Mouse (Mus musculus) CH12.LX (cell line): ENCODE results near the gene Dad1. TPM values are rescaled to one million over a fixed set of nuclear protein-coding genes. Genes with fewer than 3 reads are reported as not detected.

ENCODE experiments used
- DNase-seq: peaks from one replicate; pipeline ENCODE4 v3.0.0-alpha.2; 2013; ENCODE audit errors: extremely low read depth
- H3K27ac ChIP-seq: 2 replicates; pipeline ENCODE4 v1.5.1; 2012; ENCODE audit warnings: low read depth, mild to moderate bottlenecking, control low read depth, moderate library complexity; ENCODE audit not compliant: insufficient read depth
- H3K27me3 ChIP-seq: replicated peaks from 2 replicates; pipeline ENCODE3; 2012; ENCODE audit warnings: inconsistent platforms
- H3K36me3 ChIP-seq, 2 experiments: replicated peaks in 1 of 2; 2 replicates each; pipeline versions ENCODE3 to v1.6.1; 2012; ENCODE audit warnings: inconsistent platforms in 1 of 2, low read length in 1 of 2, mild to moderate bottlenecking in 1 of 2, mixed read lengths in 1 of 2, moderate library complexity in 1 of 2; ENCODE audit not compliant: control insufficient read depth in 1 of 2, insufficient read depth in 1 of 2
- H3K4me1 ChIP-seq, 2 experiments: 2 replicates each; pipeline ENCODE4 v1.6.1; 2012; ENCODE audit warnings: inconsistent platforms in 1 of 2, moderate library complexity in 1 of 2; ENCODE audit not compliant: insufficient read depth in 2 of 2, control insufficient read depth in 1 of 2
- H3K4me2 ChIP-seq: 2 replicates; pipeline ENCODE4 v1.6.1; 2012; ENCODE audit warnings: low read depth, mild to moderate bottlenecking, control low read depth; ENCODE audit not compliant: poor library complexity, insufficient read depth, severe bottlenecking
- H3K4me3 ChIP-seq, 3 experiments: fragments of 150-350 bp in 1 of 3; sonication (generic) in 1 of 3; replicated peaks in 1 of 3; 2 replicates each; pipeline versions ENCODE3 to v1.5.1; 2011 to 2012; ENCODE audit warnings: low read depth in 2 of 3, low read length in 2 of 3, mild to moderate bottlenecking in 2 of 3, moderate library complexity in 2 of 3, control low read depth in 1 of 3, improper control_type of control experiment in 1 of 3, inconsistent platforms in 1 of 3, mixed read lengths in 1 of 3; ENCODE audit not compliant: poor library complexity in 1 of 3
- H3K79me2 ChIP-seq: replicated peaks from 2 replicates; pipeline ENCODE4 v1.6.1; 2012; ENCODE audit warnings: mild to moderate bottlenecking, moderate library complexity; ENCODE audit not compliant: control insufficient read depth, poor library complexity, insufficient read depth, severe bottlenecking; ENCODE audit errors: extremely low read depth
- H3K9ac ChIP-seq: 2 replicates; pipeline ENCODE4 v1.6.1; 2012; ENCODE audit warnings: low read depth, mild to moderate bottlenecking, control low read depth, moderate library complexity; ENCODE audit not compliant: insufficient read depth
- H3K9me3 ChIP-seq: replicated peaks from 2 replicates; pipeline ENCODE3; 2012; ENCODE audit warnings: low read length, inconsistent platforms, mixed read lengths
- BHLHE40 ChIP-seq: IDR thresholded peaks from 2 replicates; pipeline ENCODE4 v1.6.1; 2011; ENCODE audit warnings: mild to moderate bottlenecking, low read depth, low read length, improper control_type of control experiment
- CHD1 ChIP-seq: IDR thresholded peaks from 2 replicates; pipeline ENCODE4 v1.6.1; 2012; ENCODE audit warnings: low read depth, low read length, improper control_type of control experiment, inconsistent platforms
- CHD2 ChIP-seq: IDR thresholded peaks from 2 replicates; pipeline ENCODE4 v1.6.1; 2011; ENCODE audit warnings: low read length, improper control_type of control experiment
- E2F4 ChIP-seq: IDR thresholded peaks from 2 replicates; pipeline ENCODE4 v1.6.1; 2011; ENCODE audit warnings: low read depth, low read length, improper control_type of control experiment; ENCODE audit not compliant: insufficient replicate concordance
- ELF1 ChIP-seq: IDR thresholded peaks from 2 replicates; pipeline ENCODE4 v1.6.1; 2014; ENCODE audit warnings: low read depth, mild to moderate bottlenecking, inconsistent platforms, low read length, improper control_type of control experiment
- GABPA ChIP-seq: IDR thresholded peaks from 2 replicates; pipeline ENCODE4 v1.6.1; 2012; ENCODE audit warnings: low read depth, low read length, improper control_type of control experiment, inconsistent platforms; ENCODE audit not compliant: insufficient replicate concordance
- HCFC1 ChIP-seq: IDR thresholded peaks from 2 replicates; pipeline ENCODE4 v1.6.1; 2012; ENCODE audit warnings: low read depth, mild to moderate bottlenecking, inconsistent platforms, low read length, improper control_type of control experiment
- IRF4 ChIP-seq: IDR thresholded peaks from 2 replicates; pipeline ENCODE4 v1.6.1; 2014; ENCODE audit warnings: low read depth, mild to moderate bottlenecking, inconsistent platforms, low read length, improper control_type of control experiment
- JUN ChIP-seq: IDR thresholded peaks from 2 replicates; pipeline ENCODE4 v1.6.1; 2011; ENCODE audit warnings: low read depth, mild to moderate bottlenecking, low read length, improper control_type of control experiment, moderate library complexity; ENCODE audit not compliant: insufficient read depth
- JUND ChIP-seq: conservative IDR thresholded peaks from 2 replicates; pipeline ENCODE4 v1.6.1; 2011; ENCODE audit warnings: low read depth, low read length, improper control_type of control experiment
- MAFK ChIP-seq: IDR thresholded peaks from 2 replicates; pipeline ENCODE4 v1.6.1; 2011; ENCODE audit warnings: low read length, improper control_type of control experiment; ENCODE audit not compliant: insufficient replicate concordance
- MAX ChIP-seq: IDR thresholded peaks from 2 replicates; pipeline ENCODE4 v1.6.1; 2011; ENCODE audit warnings: low read length, improper control_type of control experiment
- MAZ ChIP-seq: IDR thresholded peaks from 2 replicates; pipeline ENCODE4 v1.6.1; 2012; ENCODE audit warnings: low read depth, mild to moderate bottlenecking, inconsistent platforms, low read length, improper control_type of control experiment, moderate library complexity
- MXI1 ChIP-seq: IDR thresholded peaks from 2 replicates; pipeline ENCODE4 v1.6.1; 2011; ENCODE audit warnings: mild to moderate bottlenecking, low read depth, low read length, improper control_type of control experiment
- MYC ChIP-seq: IDR thresholded peaks from 2 replicates; pipeline ENCODE4 v1.6.1; 2011; ENCODE audit warnings: low read depth, mild to moderate bottlenecking, improper control_type of control experiment, low read length
- NELFE ChIP-seq: IDR thresholded peaks from 2 replicates; pipeline ENCODE4 v1.6.1; 2011; ENCODE audit warnings: low read depth, low read length, improper control_type of control experiment
- NRF1 ChIP-seq: IDR thresholded peaks from 2 replicates; pipeline ENCODE4 v1.6.1; 2014; ENCODE audit warnings: low read depth, mild to moderate bottlenecking, inconsistent platforms, low read length, improper control_type of control experiment, moderate library complexity
- PAX5 ChIP-seq: IDR thresholded peaks from 2 replicates; pipeline ENCODE4 v1.6.1; 2012; ENCODE audit warnings: low read length, inconsistent platforms, mixed read lengths
- POLR2A ChIP-seq: IDR thresholded peaks from 2 replicates; pipeline ENCODE4 v1.6.1; 2011; ENCODE audit warnings: low read depth, mild to moderate bottlenecking, improper control_type of control experiment, low read length
- POLR2AphosphoS2 ChIP-seq: IDR thresholded peaks from 2 replicates; pipeline ENCODE4 v1.6.1; 2011; ENCODE audit warnings: low read depth, low read length, improper control_type of control experiment
- SIN3A ChIP-seq: IDR thresholded peaks from 2 replicates; pipeline ENCODE4 v1.6.1; 2012; ENCODE audit warnings: low read length, improper control_type of control experiment, inconsistent platforms
- SMC3 ChIP-seq: IDR thresholded peaks from 2 replicates; pipeline ENCODE4 v1.6.1; 2011; ENCODE audit warnings: low read depth, low read length, improper control_type of control experiment
- TBP ChIP-seq: conservative IDR thresholded peaks from 2 replicates; pipeline ENCODE4 v1.6.1; 2011; ENCODE audit warnings: low read depth, low read length, improper control_type of control experiment
- TCF12 ChIP-seq: IDR thresholded peaks from 2 replicates; pipeline ENCODE4 v1.6.1; 2014; ENCODE audit warnings: low read depth, mild to moderate bottlenecking, inconsistent platforms, low read length, improper control_type of control experiment
- UBTF ChIP-seq: IDR thresholded peaks from 2 replicates; pipeline ENCODE4 v1.6.1; 2012; ENCODE audit warnings: low read depth, mild to moderate bottlenecking, inconsistent platforms, low read length, improper control_type of control experiment, moderate library complexity
- USF1 ChIP-seq: IDR thresholded peaks from 2 replicates; pipeline ENCODE4 v1.6.1; 2014; ENCODE audit warnings: low read depth, mild to moderate bottlenecking, inconsistent platforms, low read length, improper control_type of control experiment
- USF2 ChIP-seq: conservative IDR thresholded peaks from 2 replicates; pipeline ENCODE4 v1.6.1; 2011; ENCODE audit warnings: low read depth, low read length, improper control_type of control experiment
- ZC3H11A ChIP-seq: IDR thresholded peaks from 2 replicates; pipeline ENCODE4 v1.6.1; 2012; ENCODE audit warnings: low read depth, mild to moderate bottlenecking, inconsistent platforms, low read length, improper control_type of control experiment
- ZKSCAN1 ChIP-seq: IDR thresholded peaks from 2 replicates; pipeline ENCODE4 v1.6.1; 2012; ENCODE audit warnings: low read depth, inconsistent platforms, low read length, improper control_type of control experiment, borderline replicate concordance
- ZMIZ1 ChIP-seq: IDR thresholded peaks from 2 replicates; pipeline ENCODE4 v1.6.1; 2012; ENCODE audit warnings: low read depth, mild to moderate bottlenecking, inconsistent platforms, low read length, improper control_type of control experiment
- dilution Hi-C: fragments of 300-500 bp; cut with MboI; formaldehyde crosslinking; loops from 2 replicates; pipeline ENCODE4 v1.14.3; 2020; ENCODE audit warnings: low sequenced_read_pairs; ENCODE audit not compliant: extremely low pct_unique_long_range_greater_than_20kb, extremely low pct_ligation_motif_present
- in situ Hi-C: fragments of 300-500 bp; cut with MboI; formaldehyde crosslinking; loops from 3 replicates; pipeline ENCODE4 v1.14.3; 2019; ENCODE audit warnings: low sequenced_read_pairs, low pct_ligation_motif_present, low pct_unique_long_range_greater_than_20kb, mixed read lengths
- polyA plus RNA-seq: library from polyadenylated mRNA; unstranded; fragments of >175 nt; gene quantifications from 2 replicates; pipeline ENCODE4 v1.2.1, GENCODE M21; 2012; ENCODE audit warnings: low read depth; ENCODE audit not compliant: insufficient read length
- total RNA-seq, 2 experiments: library from RNA; depleted of rRNA; stranded (reverse); fragments of 300-350 nt in 1 of 2; fragments of >200 nt in 1 of 2; gene quantifications; 2 replicates each; pipeline ENCODE4 v1.2.3; 2012 to 2014

Gene Dad1
- total and polyA plus RNA-seq, 3 experiments: 161 to 287 (median 279) TPM

GRCm38 (mm10) chr14:54211755-54212154, 42.1 kb downstream of the Dad1 start:
- Histone ChIP-seq H3K79me2 (no peaks in the 10 kb centered on the region), H3K27ac (no peak overlapping the region), H3K4me2 (no peak overlapping the region), H3K9me3 (no peaks in the 10 kb centered on the region), H3K27me3 (no peaks in the 10 kb centered on the region), H3K36me3 (no peaks in the 10 kb centered on the region), H3K4me1 (no peaks in the 10 kb centered on the region), H3K4me3 (no peak overlapping the region), H3K9ac (no peak overlapping the region)
- TF ChIP-seq MAZ: no peak
- TF ChIP-seq USF2: no peak
- no peak for TF ChIP-seq UBTF
- no peak for TF ChIP-seq ZKSCAN1
- no peak for TF ChIP-seq HCFC1
- DNase-seq: no peak
- in situ Hi-C loops: loop anchor here (5.0 kb wide), 1 partner anchor 34 kb away; no protein-coding TSS in a partner anchor
- dilution Hi-C loops: no loop called here

- Histone ChIP-seq H3K4me1 (no peaks in the 10 kb centered on the region), H3K27me3 (no peaks in the 10 kb centered on the region)
- dilution Hi-C loops: no loop called here
These were observed 42.7 kb downstream of the Dad1 start for GRCm38 (mm10) chr14:54211199-54211598.

GRCm38 (mm10) chr14:54210401-54210800, 43.5 kb downstream of the Dad1 start:
- Histone ChIP-seq H3K9ac (no peak overlapping the region), H3K79me2 (no peaks in the 10 kb centered on the region), H3K27ac (no peak overlapping the region), H3K4me2 (no peak overlapping the region), H3K36me3 (no peaks in the 10 kb centered on the region), H3K4me3 (no peak overlapping the region), H3K4me1 (no peaks in the 10 kb centered on the region), H3K27me3 (no peaks in the 10 kb centered on the region), H3K9me3 (no peaks in the 10 kb centered on the region)
- DNase-seq: no peak
- dilution Hi-C loops: no loop called here
- TF ChIP-seq MAFK: no peak
- TF ChIP-seq ZMIZ1: no peak
- no peak for TF ChIP-seq CHD2
- TF ChIP-seq SIN3A: no peak
- TF ChIP-seq NELFE: no peak
- TF ChIP-seq NRF1: no peak
- TF ChIP-seq JUN: no peak
- TF ChIP-seq POLR2AphosphoS2: no peak
- TF ChIP-seq ZC3H11A: no peak
- TF ChIP-seq BHLHE40: no peak
- TF ChIP-seq POLR2A: no peak
- no peak for TF ChIP-seq MYC
- TF ChIP-seq PAX5: no peak
- no peak for TF ChIP-seq IRF4
- TF ChIP-seq SMC3: no peak
- TF ChIP-seq CHD1: no peak
- TF ChIP-seq MXI1: no peak
- TF ChIP-seq MAX: no peak
- no peak for TF ChIP-seq TBP
- no peak for TF ChIP-seq GABPA
- in situ Hi-C loops: loop anchor here (5.0 kb wide), 1 partner anchor 33 kb away; no protein-coding TSS in a partner anchor

More at GRCm38 (mm10) chr14:54211199-54211598, 42.7 kb downstream of the Dad1 start:
- Histone ChIP-seq H3K9me3 (no peaks in the 10 kb centered on the region), H3K4me3 (no peak overlapping the region), H3K4me2 (no peak overlapping the region), H3K36me3 (no peaks in the 10 kb centered on the region), H3K79me2 (no peaks in the 10 kb centered on the region), H3K27ac (no peak overlapping the region), H3K9ac (no peak overlapping the region)
- no peak for DNase-seq
- no peak for TF ChIP-seq USF1
- no peak for TF ChIP-seq USF2
- TF ChIP-seq E2F4: no peak
- TF ChIP-seq POLR2A: no peak
- no peak for TF ChIP-seq ELF1
- no peak for TF ChIP-seq TCF12
- TF ChIP-seq PAX5: no peak
- TF ChIP-seq JUND: no peak
- in situ Hi-C loops: loop anchor here (5.0 kb wide), 1 partner anchor 34 kb away; no protein-coding TSS in a partner anchor
